Comparison of ENCODE assay signal across 27 mouse cellular contexts in genomic region chr19:54787171-54787570, GRCm38 (mm10).
DNase-seq lines count a peak whose midpoint lies in the region; ATAC-seq lines count a peak whose summit lies in the region.
"Had no signal": no experiment of that assay in that cellular context is flagged by ENCODE, and none has a peak within 500 bp of the region (broad histone marks: within the 10 kb centered on the region; RNA-seq: fewer than 3 reads in every experiment).

No protein-coding gene starts in this region.

- H3K9me3 ChIP-seq in hindbrain, embryonic 11.5 days (ENCODE audit: control insufficient read depth, low read length): no peaks in the 10 kb centered on the region
- no peaks in the 10 kb centered on the region for H3K9me3 ChIP-seq in hindbrain, embryonic 16.5 days (ENCODE audit: control insufficient read depth, low read length)
- H3K9me3 ChIP-seq: forebrain, embryonic 10.5 days; forebrain, embryonic 13.5 days; heart, embryonic 10.5 days; heart, embryonic 13.5 days; hindbrain, embryonic 13.5 days had no signal

- H3K4me2 ChIP-seq in hindbrain, embryonic 11.5 days (replicated peaks; ENCODE audit: low read depth, low read length): no peak overlapping the region
- H3K4me2 ChIP-seq in hindbrain, embryonic 16.5 days (ENCODE audit: low read length): no peak overlapping the region
- H3K4me2 ChIP-seq: forebrain, embryonic 13.5 days; heart, embryonic 13.5 days; hindbrain, embryonic 13.5 days had no signal

- no peak overlapping the region for H3K27ac ChIP-seq in hindbrain, embryonic 11.5 days (ENCODE audit: low read depth, low read length)
- no peak overlapping the region for H3K27ac ChIP-seq in hindbrain, embryonic 16.5 days (ENCODE audit: low read depth, low read length)
- H3K27ac ChIP-seq: forebrain, embryonic 10.5 days; forebrain, embryonic 13.5 days; heart, adult 2 months; heart, embryonic 10.5 days; heart, embryonic 13.5 days; hindbrain, embryonic 13.5 days had no signal

- no peak for ATAC-seq in hindbrain, embryonic 11.5 days (ENCODE audit: low FRiP score)
- ATAC-seq in hindbrain, embryonic 16.5 days: no peak
- ATAC-seq: activated CD4-positive, CD25-positive, alpha-beta regulatory T cell, adult 4 months; forebrain, embryonic 13.5 days; forebrain, embryonic 16.5 days; Patski had no signal

- peak; percentile 15 for DNase-seq in hindbrain, embryonic 11.5 days (ENCODE audit: low spot score)
- DNase-seq in ES-CJ7 (ENCODE audit: low read depth, low spot score) (peak; percentile 55), R1 (ENCODE audit: low read depth, low spot score) (peak; percentile 69), MN1 (ENCODE audit: low spot score) (no peak)
- DNase-seq in lung, postnatal 4 days: no peak
- DNase-seq: adrenal gland, adult 8-10 months; adrenal gland, postnatal 25 days; B cell, adult 2 months; cerebellum, adult 18-20 months; cerebellum, adult 9-10 months; cerebellum, postnatal 14 days; gastrocnemius, postnatal 10 days; gastrocnemius, postnatal 36 days; heart, adult 2 months; heart, postnatal 14 days; heart, postnatal 4 days; kidney, adult 11 months had no signal

- H3K36me3 ChIP-seq in hindbrain, embryonic 11.5 days (ENCODE audit: control insufficient read depth, insufficient read depth, low read length): no peaks in the 10 kb centered on the region
- no peaks in the 10 kb centered on the region for H3K36me3 ChIP-seq in hindbrain, embryonic 16.5 days (ENCODE audit: control insufficient read depth, insufficient read depth, low read length)
- H3K36me3 ChIP-seq: forebrain, embryonic 10.5 days; heart, embryonic 10.5 days; heart, embryonic 13.5 days; hindbrain, embryonic 13.5 days had no signal

- no peak overlapping the region for H3K9ac ChIP-seq in hindbrain, embryonic 11.5 days (ENCODE audit: low read depth, low read length)
- no peak overlapping the region for H3K9ac ChIP-seq in hindbrain, embryonic 16.5 days (ENCODE audit: low read depth, low read length)
- H3K9ac ChIP-seq: forebrain, embryonic 13.5 days; heart, embryonic 13.5 days; hindbrain, embryonic 13.5 days had no signal

- no peaks in the 10 kb centered on the region for H3K27me3 ChIP-seq in hindbrain, embryonic 11.5 days (ENCODE audit: control insufficient read depth, insufficient read depth, low read length)
- no peaks in the 10 kb centered on the region for H3K27me3 ChIP-seq in hindbrain, embryonic 16.5 days (replicated peaks; ENCODE audit: control insufficient read depth, insufficient read depth, low read length)
- H3K27me3 ChIP-seq: CH12.LX; forebrain, embryonic 13.5 days; heart, embryonic 13.5 days; hindbrain, embryonic 13.5 days had no signal

- H3K4me3 ChIP-seq in hindbrain, embryonic 11.5 days (ENCODE audit: low read depth, low read length): no peak overlapping the region
- no peak overlapping the region for H3K4me3 ChIP-seq in hindbrain, embryonic 16.5 days (ENCODE audit: low read length)
- H3K4me3 ChIP-seq: forebrain, embryonic 10.5 days; forebrain, embryonic 13.5 days; heart, adult 2 months; heart, embryonic 10.5 days; heart, embryonic 13.5 days; hindbrain, embryonic 13.5 days had no signal

- 50% methylated on average over 3 of the region's 3 CpGs for WGBS in hindbrain, embryonic 11.5 days
- WGBS in hindbrain, embryonic 16.5 days: 42% methylated on average over 3 of the region's 3 CpGs

- no peaks in the 10 kb centered on the region for H3K4me1 ChIP-seq in hindbrain, embryonic 11.5 days (replicated peaks; ENCODE audit: control insufficient read depth, insufficient read depth, low read length)
- H3K4me1 ChIP-seq in hindbrain, embryonic 16.5 days (ENCODE audit: control insufficient read depth, insufficient read depth, low read depth, low read length): no peaks in the 10 kb centered on the region
- H3K4me1 ChIP-seq: heart, embryonic 10.5 days; heart, embryonic 13.5 days; hindbrain, embryonic 13.5 days had no signal

Comparison
In these comparisons a context has a peak if more than half of its experiments do, and no peak if none do; other contexts are left out.
1. DNase-seq: peak in hindbrain, embryonic 11.5 days (single experiment), ES-CJ7 (single experiment) and R1 (single experiment); none in lung, postnatal 4 days (0 of 2) and MN1 (single experiment).